Mouse (Mus musculus) lung, adult 2 months (tissue): ENCODE results near the gene Cdk2.

Source experiments
- CTCF ChIP-seq: fragments of 200-500 bp; IDR thresholded peaks from 2 replicates; pipeline ENCODE4 v1.5.1; 2011; ENCODE audit warnings: mild to moderate bottlenecking, low read length, control low read depth; ENCODE audit not compliant: insufficient read depth
- POLR2A ChIP-seq: fragments of 200-500 bp; IDR thresholded peaks from 2 replicates; pipeline ENCODE4 v1.6.1; 2011; ENCODE audit warnings: low read depth, mild to moderate bottlenecking, control low read depth, low read length, borderline replicate concordance; ENCODE audit errors: extremely low read depth

DNA sequence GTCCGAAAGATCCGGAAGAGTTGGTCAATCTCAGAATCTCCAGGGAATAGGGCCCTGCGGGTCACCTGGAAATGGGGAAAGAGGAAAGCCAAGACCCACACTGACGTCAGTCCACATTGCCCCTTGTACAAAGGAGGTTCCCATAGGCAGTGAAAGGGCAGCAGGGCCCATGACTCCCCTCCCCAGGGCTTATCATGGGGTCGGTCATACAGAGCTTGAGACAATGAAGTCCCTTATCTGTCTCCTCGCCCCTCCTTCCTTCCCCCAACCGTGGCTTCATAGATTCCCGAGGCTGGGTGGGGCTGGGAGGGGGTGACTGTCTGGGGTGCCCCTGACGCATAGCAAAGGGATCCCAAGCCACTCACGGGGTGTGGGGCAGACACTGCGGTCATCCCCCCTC, 5.2 kb downstream of the Cdk2 start:
- no peak for TF ChIP-seq CTCF
- no peak for TF ChIP-seq POLR2A
